Mouse (Mus musculus): ENCODE results near the gene Sidt1. TPM values are rescaled to one million over a fixed set of nuclear protein-coding genes. Genes with fewer than 3 reads are reported as not detected.

Gene Sidt1
- total RNA-seq, 4 experiments from 2014 or later = 32.8 to 43.9 (median 39.7) TPM

Other genes starting within 250 kb of the Sidt1 start
- 100 to 1,000 TPM; 529 to 603 (median 565) TPM for gene Atp6v1a, start 193.5 kb downstream of the Sidt1 start, total RNA-seq (2022)
- gene Naa50, start 193.4 kb downstream of the Sidt1 start, total RNA-seq (2022) = 10 to 100 TPM; 59.0 to 71.1 (median 64.7) TPM
- gene Usf3, start 159.9 kb downstream of the Sidt1 start, total RNA-seq (2022) = 10 to 100 TPM; 35.0 to 41.0 (median 37.8) TPM
- gene Spice1, start 13.9 kb upstream of the Sidt1 start, total RNA-seq (2022) = 10 to 100 TPM; 16.3 to 19.5 (median 17.9) TPM
- gene Cfap44, start 61.6 kb upstream of the Sidt1 start, total RNA-seq (2022) = 10 to 100 TPM; 11.5 to 18.0 (median 17.3) TPM
- 10 to 100 TPM; 10.7 to 13.4 (median 12.6) TPM for gene Boc, start 225.7 kb upstream of the Sidt1 start, total RNA-seq (2022)

Data from layer of hippocampus, adult 8-10 months (tissue).